Mouse (Mus musculus) left cerebral cortex, postnatal 36 days (tissue): ENCODE results near the gene Patj. TPM values are rescaled to one million over a fixed set of nuclear protein-coding genes. Genes with fewer than 3 reads are reported as not detected.

Experiments used
- DNase-seq, 2 experiments: peaks; one replicate each; pipeline ENCODE4 v3.0.0; 2021 to 2022; ENCODE audit warnings: low spot score in 2 of 2, mixed read lengths in 1 of 2
- intact Hi-C: fragments of 180-260 bp; cut with DNase I; formaldehyde crosslinking; loops from one replicate; pipeline ENCODE4 v1.15.1; 2025
- total RNA-seq, 2 experiments: library from RNA; stranded (reverse); gene quantifications; 2 replicates each; pipeline ENCODE4 v1.2.3; 2021

Patj gene
- total RNA-seq, 2 experiments from 2014 or later, result 7.5 to 19.6 TPM

DNA sequence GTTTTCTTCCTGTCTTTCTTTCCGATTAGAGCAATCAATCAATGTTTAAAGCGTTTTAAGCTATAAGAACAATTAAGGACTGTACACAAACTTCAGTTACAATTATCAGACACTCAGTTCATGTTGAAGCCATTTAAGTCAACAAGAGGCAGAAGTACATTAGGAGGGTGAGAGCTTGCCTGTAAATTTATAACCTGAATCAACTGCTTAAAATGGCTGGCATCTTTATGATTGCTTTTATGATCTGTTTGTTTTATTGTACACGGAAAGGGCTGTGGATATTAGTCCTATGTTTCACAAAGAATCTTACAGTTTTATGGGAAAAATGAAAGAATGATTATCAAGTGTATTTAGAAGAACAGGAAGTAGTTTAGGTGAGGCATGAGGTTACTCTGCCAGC lies 45.7 kb downstream of the Patj start:
- intact Hi-C loops, result loop anchor here (10.0 kb wide), 1 partner anchor 686 kb away; no protein-coding TSS in a partner anchor
- DNase-seq, result no peak

DNA sequence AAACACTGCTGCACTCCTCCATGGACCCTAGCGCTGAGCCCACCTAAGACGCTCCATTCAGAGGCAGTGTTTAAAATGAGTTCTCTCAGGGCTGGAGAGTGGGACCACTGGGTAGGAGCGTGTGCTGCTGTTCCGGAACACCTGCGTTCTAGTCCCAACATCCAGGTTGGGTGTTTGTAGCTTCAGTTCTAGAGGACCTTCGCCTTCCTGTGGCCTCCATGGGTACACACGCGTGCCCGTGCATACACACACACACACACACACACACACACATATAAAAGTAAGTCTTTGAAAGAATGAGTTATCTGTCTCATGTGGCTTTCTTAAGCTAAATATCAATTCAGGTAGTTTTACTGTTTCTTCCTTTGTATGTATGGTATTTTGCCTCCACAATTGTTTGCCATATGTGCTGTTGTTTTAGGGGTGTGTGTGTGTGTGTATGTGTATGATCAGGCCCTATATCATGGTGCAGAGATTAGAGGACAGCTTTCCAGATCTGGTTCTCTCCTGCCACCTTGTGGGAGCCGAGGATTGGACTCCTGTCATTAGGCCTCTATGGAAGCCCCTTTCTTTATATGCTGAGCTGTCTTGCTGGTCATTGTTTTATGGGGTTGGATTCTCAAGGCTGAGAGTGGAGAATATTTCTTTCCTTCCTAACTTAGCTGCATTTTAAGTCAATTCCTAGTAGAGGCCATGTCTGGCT lies 49.0 kb downstream of the Patj start:
- intact Hi-C loops, result loop anchor here (5.0 to 10.0 kb wide), 2 partner anchors 690 to 1747 kb away; no protein-coding TSS in a partner anchor
- peak; percentile 25 to 27 for DNase-seq

DNA sequence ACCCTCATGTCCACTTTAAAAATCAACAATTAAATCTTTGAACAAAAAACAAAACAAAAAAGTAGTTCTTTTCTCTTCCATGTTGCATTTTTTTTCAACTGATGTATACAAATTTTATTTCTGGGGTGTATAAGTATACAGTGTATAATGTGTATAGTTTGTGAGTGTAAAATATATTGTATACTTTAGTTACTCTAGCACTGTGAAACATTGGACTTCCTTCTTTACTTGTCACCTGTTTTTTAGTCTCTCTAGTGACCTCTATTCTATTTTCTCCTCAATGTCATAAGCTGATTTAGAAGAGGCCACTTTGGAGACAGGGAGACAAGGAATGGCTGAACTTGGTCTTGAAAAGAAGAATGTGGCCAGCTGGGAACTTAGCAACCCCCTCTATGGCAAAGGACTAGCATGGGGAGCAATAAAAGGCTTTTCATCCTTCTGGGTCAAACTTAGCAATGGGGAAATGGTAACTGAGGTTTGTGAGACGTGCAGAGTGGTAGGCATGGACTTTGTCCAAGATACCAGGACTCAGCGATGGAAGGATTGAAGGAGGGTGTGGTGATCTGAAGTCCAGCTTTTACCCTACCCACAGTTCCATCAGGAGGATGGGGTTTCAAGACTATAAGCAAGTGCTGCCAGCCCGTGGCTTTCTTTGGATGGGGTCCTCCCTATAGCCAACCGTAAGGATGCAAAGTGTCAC lies 54.1 kb downstream of the Patj start:
- DNase-seq, result no peak
- intact Hi-C loops, result loop anchor here (5.0 to 10.0 kb wide), 2 partner anchors 695 to 1752 kb away; no protein-coding TSS in a partner anchor

DNA sequence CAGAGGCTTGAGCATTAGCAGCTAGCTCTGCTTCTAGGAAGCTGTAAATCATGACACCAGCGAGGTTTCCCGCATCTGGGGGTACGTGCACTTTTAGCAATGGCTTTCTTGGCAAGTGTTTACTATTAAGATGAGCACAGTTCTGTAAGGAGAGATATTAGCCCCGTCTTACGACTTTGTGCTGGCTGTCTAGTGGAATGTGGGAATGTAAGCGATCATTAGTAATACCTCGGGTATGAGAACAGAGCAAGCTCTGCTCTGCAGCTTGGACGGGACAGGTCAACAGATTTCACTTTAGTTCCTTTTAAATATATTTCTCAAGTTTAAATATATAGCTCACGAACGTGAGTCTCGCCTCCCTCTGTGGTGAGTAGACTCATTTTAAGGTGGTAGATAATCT lies 54.7 kb downstream of the Patj start:
- no peak for DNase-seq
- intact Hi-C loops, result no loop called here

DNA sequence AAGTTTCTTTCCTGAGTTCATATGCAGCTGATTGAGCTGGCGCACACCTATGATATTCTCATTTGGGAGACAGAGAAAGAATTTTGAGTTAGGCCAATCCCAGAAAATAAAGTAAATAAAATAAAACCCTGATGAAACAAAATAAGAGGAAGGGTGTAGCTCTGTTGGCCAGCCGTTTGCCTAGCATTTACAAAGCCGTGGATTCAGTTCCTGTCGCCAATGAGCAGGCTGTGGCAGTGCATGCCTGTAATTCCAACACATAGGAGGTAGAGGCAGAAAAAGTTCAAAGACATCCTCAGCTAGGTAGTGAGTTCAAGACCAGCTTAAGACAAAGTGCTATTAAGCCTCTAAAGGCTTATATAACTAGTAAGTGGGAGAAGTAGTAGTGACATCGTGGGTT lies 55.2 kb downstream of the Patj start:
- no peak for DNase-seq
- intact Hi-C loops, result no loop called here

DNA sequence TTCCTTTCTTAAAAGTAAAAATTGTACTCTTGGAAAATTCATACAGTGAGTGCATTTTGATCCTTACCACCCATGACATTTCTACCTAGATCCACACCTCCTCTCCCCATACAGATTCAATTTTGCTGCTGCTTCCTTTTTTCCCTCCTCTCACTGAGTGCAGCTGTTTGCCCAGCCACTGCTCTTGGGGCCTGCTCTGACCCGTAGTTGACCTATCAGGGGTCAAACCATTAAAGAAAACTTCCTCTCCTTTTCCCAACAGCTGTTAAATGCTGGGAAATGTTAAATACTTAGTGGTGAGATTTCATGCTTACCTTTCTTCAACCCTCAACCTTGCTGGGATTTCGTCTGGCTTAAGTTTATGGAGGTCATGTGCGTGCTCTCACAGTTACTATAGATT lies 55.7 kb downstream of the Patj start:
- intact Hi-C loops, result no loop called here

DNA sequence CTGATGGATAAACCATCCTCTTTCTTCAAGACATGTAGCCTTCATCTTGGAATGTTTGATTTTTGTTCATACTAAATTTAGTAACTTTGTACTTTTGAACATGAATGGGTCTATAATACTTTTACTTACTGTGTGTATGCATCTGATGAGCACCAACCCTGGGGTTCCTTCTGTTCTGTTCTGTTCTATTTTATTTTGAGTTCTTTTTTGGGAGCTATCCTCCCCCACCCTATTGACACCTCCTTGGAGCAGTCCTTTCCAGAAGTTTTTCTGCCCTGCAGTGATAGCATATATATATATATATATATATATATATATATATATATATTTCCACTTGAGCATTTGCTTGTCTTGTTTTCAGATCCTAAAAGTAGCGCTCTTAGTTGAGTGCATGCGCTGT lies 57.1 kb downstream of the Patj start:
- intact Hi-C loops, result no loop called here
- DNase-seq, result no peak

More for the DNA sequence above, 55.7 kb downstream of the Patj start:
- DNase-seq, result no peak

DNA sequence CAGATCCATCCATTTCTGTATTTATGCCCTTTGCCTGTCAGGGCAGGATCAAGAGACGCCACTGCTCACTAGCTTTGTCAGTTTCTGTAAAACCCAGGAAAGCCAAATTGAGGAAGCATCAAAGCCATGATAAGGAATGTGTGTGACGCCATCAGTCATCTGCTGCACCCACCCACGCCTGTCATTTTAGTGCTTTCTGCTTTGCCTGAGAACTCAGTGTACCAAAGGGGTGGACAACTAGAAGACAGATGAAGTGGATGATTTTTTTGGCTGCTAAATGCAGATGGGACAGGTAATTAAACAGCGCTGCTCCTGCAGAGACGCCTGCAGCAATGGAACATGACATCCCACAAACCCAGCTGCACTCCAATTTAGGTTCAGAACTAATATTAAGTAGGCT lies 57.6 kb downstream of the Patj start:
- intact Hi-C loops, result no loop called here
- peak; percentile 32 to 33 for DNase-seq

DNA sequence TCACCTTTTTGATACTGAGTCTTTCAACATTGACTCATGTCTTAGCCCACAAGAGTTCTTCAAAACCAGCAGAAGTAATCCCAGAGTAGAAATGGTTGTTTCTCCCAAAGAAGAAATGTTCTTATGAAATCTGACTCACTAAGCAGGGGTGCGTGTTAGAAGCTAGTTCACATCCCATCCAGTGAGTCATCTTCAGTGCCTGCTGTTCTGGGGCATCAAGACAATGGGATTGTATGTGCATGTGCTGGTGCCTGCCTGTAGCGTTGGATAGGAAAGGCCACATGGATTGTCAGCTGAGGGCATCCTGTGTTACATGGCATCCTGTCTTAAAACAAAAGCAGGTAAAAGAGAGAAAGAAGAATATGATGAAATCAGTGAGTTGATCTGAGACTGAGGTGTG lies 59.8 kb downstream of the Patj start:
- DNase-seq, result no peak
- intact Hi-C loops, result no loop called here

DNA sequence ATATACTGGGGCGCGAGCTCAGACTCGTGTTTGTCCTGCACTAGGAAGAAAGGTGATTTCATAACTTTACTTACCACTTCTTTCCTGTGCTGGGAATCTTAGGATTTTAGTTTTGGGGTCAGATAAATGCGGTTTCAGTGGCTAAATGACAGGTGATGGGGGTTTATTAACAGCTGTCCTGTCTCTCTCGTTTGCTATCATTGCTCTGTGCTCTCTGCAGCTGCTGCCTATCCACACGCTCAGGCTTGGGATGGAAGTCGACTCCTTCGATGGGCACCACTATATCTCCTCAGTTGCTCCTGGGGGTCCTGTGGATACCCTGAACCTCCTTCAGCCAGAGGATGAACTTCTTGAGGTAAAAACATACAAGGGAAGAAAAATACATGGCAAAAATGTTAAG lies 60.3 kb downstream of the Patj start:
- no peak for DNase-seq
- intact Hi-C loops, result no loop called here

DNA sequence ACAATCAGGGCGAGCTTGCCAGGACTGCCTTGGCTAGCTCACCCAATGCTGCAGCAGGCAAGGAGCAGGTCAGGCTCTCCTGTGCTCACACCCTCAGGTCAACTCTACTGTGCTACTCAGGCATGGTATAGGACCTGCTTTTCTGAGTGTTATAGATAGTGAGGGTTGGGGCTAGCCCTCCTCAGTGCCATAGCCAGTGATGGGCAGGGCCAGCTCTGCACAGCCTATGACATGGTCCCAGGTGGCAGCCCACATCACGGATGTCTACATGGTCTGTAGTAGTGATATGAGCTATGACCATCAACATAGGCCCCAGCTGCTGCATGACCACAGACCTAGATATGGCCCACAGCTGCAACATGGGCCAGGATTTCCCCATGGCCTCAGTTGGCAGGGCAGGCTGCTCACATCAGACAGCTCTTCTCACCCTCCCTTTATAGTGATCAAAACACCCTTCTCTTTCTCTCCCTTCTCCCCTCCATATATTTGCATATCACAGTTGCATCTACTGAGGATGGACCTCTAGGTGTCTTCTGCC lies 66.3 kb downstream of the Patj start:
- intact Hi-C loops, result no loop called here

DNA sequence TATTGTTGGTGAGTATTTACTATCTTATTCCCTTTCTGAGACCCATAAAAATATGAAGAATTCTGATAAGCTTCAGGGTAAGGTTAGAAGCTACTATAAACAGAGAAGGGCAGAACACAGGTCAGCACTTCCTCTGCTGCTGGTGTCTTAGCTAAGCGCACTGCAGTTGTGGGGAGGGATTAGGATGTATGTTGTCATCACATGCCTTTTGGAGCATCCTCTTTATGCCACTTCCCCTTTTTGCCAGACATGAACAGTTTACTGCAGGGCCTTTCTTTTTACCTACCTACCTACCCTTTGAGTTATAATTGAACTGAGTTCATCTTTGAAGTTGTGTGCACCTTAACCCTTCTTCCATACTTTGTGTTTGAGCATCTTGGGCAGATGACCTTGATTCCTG lies 69.9 kb downstream of the Patj start:
- intact Hi-C loops, result no loop called here
- no peak for DNase-seq

More for the DNA sequence above, 66.3 kb downstream of the Patj start:
- DNase-seq, result no peak

DNA sequence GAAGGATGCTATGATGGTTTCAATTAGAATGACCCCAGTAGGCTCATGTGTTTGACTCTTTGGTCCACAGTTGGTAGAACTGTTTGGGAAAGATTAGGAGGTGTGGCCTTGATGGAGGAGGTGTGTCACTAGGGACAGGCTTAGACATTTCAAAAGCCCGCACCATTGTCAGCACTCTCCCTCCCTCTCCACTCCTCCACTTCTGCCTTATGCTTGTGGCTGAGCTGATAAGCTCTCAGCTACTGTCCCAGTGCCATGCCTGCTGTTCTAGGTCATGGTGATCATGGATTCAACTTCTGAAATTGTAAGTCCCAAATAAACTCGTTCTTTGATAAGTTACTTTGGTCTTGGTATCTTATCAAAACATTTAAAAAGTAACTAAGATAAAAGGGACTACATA lies 70.3 kb downstream of the Patj start:
- no peak for DNase-seq
- intact Hi-C loops, result no loop called here

DNA sequence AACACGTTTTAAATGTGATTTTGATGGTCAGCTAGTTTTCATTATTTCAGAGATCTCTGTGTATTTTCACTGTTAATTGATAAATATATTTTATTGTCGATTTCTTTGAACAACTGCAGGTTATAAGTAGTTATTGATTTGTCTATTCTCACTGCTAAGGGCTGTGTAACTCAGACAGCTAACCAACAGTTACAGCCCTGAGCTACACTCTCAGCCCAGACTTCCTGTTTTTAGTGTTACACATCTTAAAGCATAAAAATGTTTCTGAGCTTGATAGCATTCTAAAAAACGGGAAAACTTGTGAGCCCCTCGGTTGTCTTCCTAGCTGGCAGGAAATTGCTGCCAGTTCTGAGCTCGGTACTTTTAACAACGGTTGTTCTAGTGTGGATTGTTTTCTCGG lies 75.8 kb downstream of the Patj start:
- intact Hi-C loops, result no loop called here
- DNase-seq, result no peak

DNA sequence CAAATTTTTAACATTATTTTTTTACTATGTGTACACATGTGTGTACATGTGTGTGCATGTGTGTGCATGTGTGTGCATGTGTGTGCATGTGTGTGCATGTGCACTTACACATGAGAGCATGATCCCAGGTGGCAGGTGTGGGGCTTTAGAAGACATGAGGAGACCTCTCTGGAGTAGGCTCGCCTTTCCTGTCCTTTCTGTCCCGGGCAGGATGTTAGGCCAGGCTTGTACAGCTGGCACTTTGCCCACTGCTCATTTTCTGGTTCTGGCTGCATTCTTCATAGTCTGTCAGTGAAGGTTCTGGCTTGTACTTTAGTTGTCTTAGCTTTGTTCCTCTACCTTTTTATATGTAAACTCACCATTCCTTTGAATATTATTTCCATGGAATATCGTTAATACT lies 77.9 kb downstream of the Patj start:
- no peak for DNase-seq
- intact Hi-C loops, result no loop called here

DNA sequence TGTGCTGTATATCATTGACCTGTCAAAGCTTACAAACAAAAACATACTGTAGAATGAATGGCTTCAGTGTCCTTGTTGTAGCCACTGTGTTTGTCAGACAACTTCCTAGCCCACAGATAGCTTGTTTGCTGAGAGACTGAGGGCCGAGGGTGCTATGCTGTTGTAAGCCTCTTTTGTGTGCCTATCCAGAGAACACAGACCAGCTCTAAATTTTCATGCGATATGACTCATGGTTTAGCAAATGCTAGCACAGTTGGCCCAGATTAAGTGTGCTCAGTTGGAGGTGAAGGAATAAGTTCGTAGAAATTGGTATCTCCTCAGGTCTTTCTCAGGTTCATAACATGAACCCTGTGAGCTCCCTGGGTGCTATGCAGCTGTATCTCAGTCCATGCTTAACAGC lies 82.4 kb downstream of the Patj start:
- no peak for DNase-seq
- intact Hi-C loops, result no loop called here

DNA sequence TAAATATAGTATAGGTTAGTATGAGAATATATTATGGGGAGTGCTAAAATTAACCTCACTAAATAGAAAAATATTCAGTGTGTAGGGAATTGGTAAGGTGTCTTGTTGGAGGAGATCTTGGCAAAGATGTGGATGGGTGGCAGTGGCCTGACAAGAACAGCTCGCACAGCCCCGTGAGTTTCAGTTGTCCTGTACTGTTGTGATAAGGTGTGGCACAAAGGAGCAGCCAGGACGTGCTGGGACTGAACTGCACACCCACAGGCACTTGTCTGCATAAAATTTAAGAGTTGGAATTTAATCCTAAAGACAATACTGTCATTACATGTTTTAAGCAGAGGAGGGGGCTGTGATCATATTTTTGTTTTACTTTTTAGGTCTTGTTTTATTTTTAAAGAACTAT lies 90.9 kb downstream of the Patj start:
- intact Hi-C loops, result no loop called here
- no peak for DNase-seq

DNA sequence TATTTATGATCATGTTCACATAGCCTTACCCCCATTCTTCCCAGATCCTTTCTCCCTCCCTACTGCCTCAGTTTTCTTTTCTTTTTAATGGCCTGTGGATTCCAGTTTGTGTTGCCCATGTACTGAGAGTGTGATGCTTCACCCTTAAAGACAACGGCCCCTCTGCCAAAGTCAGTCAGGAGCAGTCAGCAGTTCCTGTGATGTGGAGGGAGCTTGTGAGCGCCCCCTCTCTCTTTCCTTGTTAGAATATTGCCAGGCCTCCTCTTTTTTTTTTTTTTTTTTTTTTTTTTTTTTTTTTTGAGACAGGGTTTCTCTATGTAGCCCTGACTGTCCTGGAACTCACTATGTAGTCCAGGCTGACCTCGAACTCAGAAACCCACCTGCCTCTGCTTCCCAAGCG lies 91.3 kb downstream of the Patj start:
- intact Hi-C loops, result no loop called here
- no peak for DNase-seq

DNA sequence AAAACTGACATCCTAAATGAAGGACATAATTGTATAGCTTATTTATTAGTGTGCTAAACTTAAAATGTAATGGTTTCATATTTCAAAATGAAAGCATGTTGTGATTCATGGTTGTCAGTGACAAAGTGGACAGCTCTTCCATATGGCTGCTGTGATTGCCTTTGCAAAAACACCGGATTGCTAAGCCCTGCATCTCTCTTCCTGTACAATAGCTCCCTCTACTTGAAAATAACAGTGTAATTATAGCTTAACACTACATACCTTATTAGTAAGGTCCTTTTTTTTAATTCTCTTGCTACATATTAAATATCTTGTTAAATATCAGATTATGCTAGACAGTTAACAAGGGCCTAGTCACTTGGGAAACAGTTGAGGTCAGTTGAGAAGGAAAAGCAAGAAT lies 93.8 kb downstream of the Patj start:
- no peak for DNase-seq
- intact Hi-C loops, result no loop called here

DNA sequence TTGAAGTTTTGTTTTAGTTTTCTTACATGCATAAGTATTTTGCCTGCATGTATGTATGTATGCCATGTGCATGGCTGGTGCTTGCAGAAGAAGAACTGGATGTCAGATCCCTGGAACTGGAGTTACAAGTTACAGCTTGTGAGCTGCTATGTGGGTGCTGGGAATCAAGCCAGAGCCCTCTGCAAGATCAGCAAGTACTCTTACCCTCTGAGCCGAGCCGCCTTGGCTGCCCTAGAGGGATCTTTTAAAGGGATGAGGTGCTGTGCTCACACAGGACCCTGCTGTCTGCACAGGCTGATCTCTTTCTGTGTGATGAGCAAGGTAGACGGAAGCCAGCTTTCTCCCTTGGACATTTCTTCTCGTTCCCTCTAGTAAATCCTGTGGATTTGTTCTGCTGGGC lies 102.8 kb downstream of the Patj start:
- no peak for DNase-seq
- intact Hi-C loops, result no loop called here

DNA sequence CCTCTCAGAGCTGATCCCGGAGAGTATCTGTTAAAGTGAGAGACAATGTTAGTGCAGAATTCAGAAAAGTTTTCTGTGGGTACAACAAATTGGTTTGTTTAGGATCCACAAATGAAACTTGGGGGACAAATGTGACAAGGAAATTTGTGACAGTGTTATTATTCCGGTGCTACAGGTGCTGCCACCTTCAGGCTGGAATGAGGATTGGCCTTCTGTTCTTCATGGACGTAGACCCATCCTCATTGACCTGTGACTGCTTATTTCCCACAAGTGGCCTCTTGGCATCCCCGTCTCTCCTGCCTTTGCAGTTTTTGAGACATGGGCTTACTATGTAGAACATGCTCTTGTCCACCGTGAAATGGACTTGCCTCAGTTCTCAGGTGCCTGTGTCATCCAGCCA lies 104.6 kb downstream of the Patj start:
- intact Hi-C loops, result no loop called here
- no peak for DNase-seq
